In genomic region chr11:5990910-5991309, GRCm38 (mm10) we compare ENCODE assay signal across 9 mouse cellular contexts. TPM values are rescaled to one million over a fixed set of nuclear protein-coding genes. Genes with fewer than 3 reads are reported as not detected.
DNase-seq lines count a peak whose midpoint lies in the region; TF ChIP-seq lines count a peak whose summit lies in the region.
"Had no signal": no experiment of that assay in that cellular context is flagged by ENCODE, and none has a peak within 500 bp of the region (broad histone marks: within the 10 kb centered on the region; RNA-seq: fewer than 3 reads in every experiment).

No protein-coding gene starts in this region.

- in situ Hi-C loops in CH12.LX (cut with MboI; ENCODE audit: low pct_ligation_motif_present, low pct_unique_long_range_greater_than_20kb, low sequenced_read_pairs) = no loop called here

- peaks cover 3 to 11% of the 10 kb centered on the region in 2 experiments; a peak in 3 of 4 replicates for H3K4me1 ChIP-seq in CH12.LX (ENCODE audit: control insufficient read depth in 1 of 2, insufficient read depth in 2 of 2)
- H3K4me1 ChIP-seq: hindbrain, embryonic 15.5 days had no signal

- intact Hi-C loops in left cerebral cortex, postnatal 10 days (cut with DNase I) = loop anchor here (5.0 kb wide), 1 partner anchor 36 kb away; no protein-coding TSS in a partner anchor

- no peaks in the 10 kb centered on the region for H3K79me2 ChIP-seq in CH12.LX (replicated peaks; ENCODE audit: control insufficient read depth, extremely low read depth, insufficient read depth, poor library complexity, severe bottlenecking)

- H3K4me2 ChIP-seq in CH12.LX (ENCODE audit: insufficient read depth, low read depth, poor library complexity, severe bottlenecking) = no peak overlapping the region
- H3K4me2 ChIP-seq: hindbrain, embryonic 15.5 days had no signal

- no peak overlapping the region for H3K4me3 ChIP-seq in CH12.LX (replicated peaks in 1 of 3; ENCODE audit: low read depth in 2 of 3, low read length in 2 of 3, poor library complexity in 1 of 3)
- H3K4me3 ChIP-seq: hindbrain, embryonic 15.5 days had no signal

- H3K27ac ChIP-seq in CH12.LX (ENCODE audit: insufficient read depth, low read depth) = no peak overlapping the region
- H3K27ac ChIP-seq: hindbrain, embryonic 15.5 days had no signal

- H3K36me3 ChIP-seq in CH12.LX (replicated peaks in 1 of 2; ENCODE audit: control insufficient read depth in 1 of 2, insufficient read depth in 1 of 2, low read length in 1 of 2) = no peaks in the 10 kb centered on the region

- dilution Hi-C loops in CH12.LX (cut with MboI; ENCODE audit: extremely low pct_ligation_motif_present, extremely low pct_unique_long_range_greater_than_20kb, low sequenced_read_pairs) = no loop called here

- H3K9me3 ChIP-seq in CH12.LX (replicated peaks; ENCODE audit: low read length) = no peaks in the 10 kb centered on the region
- H3K9me3 ChIP-seq: hindbrain, embryonic 15.5 days had no signal

- H3K27me3 ChIP-seq in CH12.LX (replicated peaks) = no peaks in the 10 kb centered on the region
- H3K27me3 ChIP-seq: hindbrain, embryonic 15.5 days had no signal

- DNase-seq in kidney, adult 11 months = peak; percentile 34
- no peak for DNase-seq in kidney, adult 9 months
- DNase-seq in CH12.LX (ENCODE audit: extremely low read depth) = peak; percentile 79
- DNase-seq in T-cell, adult 2 months (ENCODE audit: low spot score) = peak; percentile 45
- peak; percentile 59 for DNase-seq in forelimb bud, embryonic 11.5 days (ENCODE audit: low read depth, low spot score)
- peak; percentile 70 for DNase-seq in lung, postnatal 10 days
- DNase-seq in thymus, postnatal 14 days = peak; percentile 74
- no peak for DNase-seq in left cerebral cortex, postnatal 10 days (ENCODE audit: extremely low spot score in 1 of 2, low spot score in 2 of 2)

- no peak for TF ChIP-seq EP300 in CH12.LX (IDR thresholded peaks at IDR 0.05; ENCODE audit: low read length)

- TF ChIP-seq CTCF in CH12.LX (conservative IDR thresholded peaks at IDR 0.05 in 1 of 2, IDR thresholded peaks at IDR 0.05 in 1 of 2; ENCODE audit: low read depth in 2 of 2, low read length in 2 of 2) = peak; percentile 50 to 89; a peak in 3 of 4 replicates

- peak; percentile 71 for TF ChIP-seq RAD21 in CH12.LX (IDR thresholded peaks at IDR 0.05; ENCODE audit: low read depth, low read length)

- no peak for TF ChIP-seq POLR2A in CH12.LX (IDR thresholded peaks at IDR 0.05; ENCODE audit: low read depth, low read length)

- no peak overlapping the region for H3K9ac ChIP-seq in CH12.LX (ENCODE audit: insufficient read depth, low read depth)
- H3K9ac ChIP-seq: hindbrain, embryonic 15.5 days had no signal

TF ChIP-seq in CH12.LX, 34 proteins besides CTCF, POLR2A, EP300 and RAD21:
- TF ChIP-seq MYC (IDR thresholded peaks at IDR 0.05; ENCODE audit: low read depth, low read length) (no peak), HCFC1 (IDR thresholded peaks at IDR 0.05; ENCODE audit: low read depth, low read length) (0 out of 2 replicates have a peak, but pooled peaks have one; percentile 20), MEF2A (IDR thresholded peaks at IDR 0.05; ENCODE audit: borderline replicate concordance, low read depth, low read length) (no peak), PAX5 (IDR thresholded peaks at IDR 0.05; ENCODE audit: low read length) (no peak), ELF1 (IDR thresholded peaks at IDR 0.05; ENCODE audit: low read depth, low read length) (peak; percentile 91), NELFE (IDR thresholded peaks at IDR 0.05; ENCODE audit: low read depth, low read length) (no peak; the same call in 1 of the 2 replicates), IRF4 (IDR thresholded peaks at IDR 0.05; ENCODE audit: low read depth, low read length) (0 out of 2 replicates have a peak, but pooled peaks have one; percentile 16), SMC3 (IDR thresholded peaks at IDR 0.05; ENCODE audit: low read depth, low read length) (peak; percentile 81)

RNA-seq across cellular contexts. Expression of gene Ykt6, which starts 35.4 kb away (rescaled TPM):
- total RNA-seq in CH12.LX (2012; rRNA removed) = 79.8 and 103 TPM in 2 replicates
- 95.1 and 95.8 TPM in 2 replicates for total RNA-seq in CH12.LX (2014; rRNA removed)
- 117 and 121 TPM in 2 replicates for polyA plus RNA-seq in CH12.LX (2012; ENCODE audit: insufficient read length, low read depth)
- 100 to 1,000 TPM; 130 to 133 TPM for total RNA-seq in left cerebral cortex, postnatal 10 days (2021)

RNA-seq across cellular contexts. Expression of gene Gck, which starts 41.0 kb away (rescaled TPM):
- total RNA-seq in CH12.LX (2012; rRNA removed) = 0.63 and 0.68 TPM in 2 replicates
- total RNA-seq in CH12.LX (2014; rRNA removed) = 1.0 and 1.2 TPM in 2 replicates
- 1.4 and 2.3 TPM in 2 replicates for polyA plus RNA-seq in CH12.LX (2012; ENCODE audit: insufficient read length, low read depth)
- 1 to 10 TPM; 1.1 to 1.4 TPM for total RNA-seq in left cerebral cortex, postnatal 10 days (2021)

Comparison
In these comparisons a context has a peak if more than half of its experiments do, and no peak if none do; other contexts are left out.
1. DNase-seq: peak in kidney, adult 11 months (single experiment), CH12.LX (single experiment), T-cell, adult 2 months (single experiment), forelimb bud, embryonic 11.5 days (single experiment), lung, postnatal 10 days (single experiment) and thymus, postnatal 14 days (single experiment); none in kidney, adult 9 months (single experiment) and left cerebral cortex, postnatal 10 days (0 of 2).